Mouse (Mus musculus) skeletal muscle tissue, postnatal 0 days (tissue): ENCODE data around the gene Vmn1r207-ps. TPM values are rescaled to one million over a fixed set of nuclear protein-coding genes. Genes with fewer than 3 reads are reported as not detected.

ENCODE experiments used
- polyA plus RNA-seq: library from polyadenylated mRNA; unstranded; fragments of >200 nt; fragmentation: Nextera tagmentation; extraction: Ambion mirVana; gene quantifications from 2 replicates; pipeline ENCODE4 v1.2.1, GENCODE M21; 2015

Gene Vmn1r207-ps
- not detected in 2 replicates for polyA plus RNA-seq

GRCm38 (mm10) chr13:22729529-22729928 lies at the start of gene Vmn1r207-ps:
TSS of gene Vmn1r207-ps (minus strand) at chr13:22729629.

GRCm38 (mm10) chr13:22777300-22777699 lies 47.9 kb upstream of the Vmn1r207-ps start, which contains the start of gene Vmn1r208:
TSS of gene Vmn1r208 (minus strand) at chr13:22777400.

Other genes with a start within 250 kb of the Vmn1r207-ps start
- gene Vmn1r202, start 224.2 kb downstream of the Vmn1r207-ps start, polyA plus RNA-seq = not detected in 2 replicates
- gene Vmn1r203, start 211.5 kb downstream of the Vmn1r207-ps start, polyA plus RNA-seq = not detected in 2 replicates
- not detected in 2 replicates for gene Vmn1r204, start 176.4 kb downstream of the Vmn1r207-ps start, polyA plus RNA-seq
- gene Vmn1r205, start 136.6 kb downstream of the Vmn1r207-ps start, polyA plus RNA-seq = not detected in 2 replicates
- gene Vmn1r206, start 105.4 kb downstream of the Vmn1r207-ps start, polyA plus RNA-seq = not detected in 2 replicates
- not detected in 2 replicates for gene Vmn1r208, start 47.8 kb upstream of the Vmn1r207-ps start, polyA plus RNA-seq
- gene Vmn1r209, start 80.1 kb upstream of the Vmn1r207-ps start, polyA plus RNA-seq = not detected in 2 replicates
- gene Vmn1r210, start 101.7 kb upstream of the Vmn1r207-ps start, polyA plus RNA-seq = not detected in 2 replicates
- not detected in 2 replicates for gene Vmn1r211, start 127.9 kb upstream of the Vmn1r207-ps start, polyA plus RNA-seq
- not detected in 2 replicates for gene Vmn1r212, start 154.6 kb upstream of the Vmn1r207-ps start, polyA plus RNA-seq